Mouse (Mus musculus): ENCODE measurements around the gene Atrn. TPM values are rescaled to one million over a fixed set of nuclear protein-coding genes. Genes with fewer than 3 reads are reported as not detected.
A peak's percentile ranks its signal among the peaks of the same experiment; 100 is the strongest.

The Atrn gene
- total RNA-seq, 2 experiments from 2014 or later, result 17.8 to 19.8 TPM

GRCm38 (mm10) chr2:131036757-131037156 lies 130.5 kb downstream of the Atrn start:
- intact Hi-C loops (cut with DNase I; ENCODE audit: low total_unique reads), result no loop called here
- no peak for DNase-seq

GRCm38 (mm10) chr2:131037226-131037990 lies 131.1 kb downstream of the Atrn start:
- intact Hi-C loops (cut with DNase I; ENCODE audit: low total_unique reads), result no loop called here
- peak; percentile 72 for DNase-seq

GRCm38 (mm10) chr2:131038197-131038596 lies 131.9 kb downstream of the Atrn start:
- intact Hi-C loops (cut with DNase I; ENCODE audit: low total_unique reads), result no loop called here
- DNase-seq, result no peak

- no peak for DNase-seq
- intact Hi-C loops (cut with DNase I; ENCODE audit: low total_unique reads), result no loop called here
These were observed 132.4 kb downstream of the Atrn start for GRCm38 (mm10) chr2:131038675-131039074.

- intact Hi-C loops (cut with DNase I; ENCODE audit: low total_unique reads), result no loop called here
- DNase-seq, result no peak
These were observed 134.8 kb downstream of the Atrn start for GRCm38 (mm10) chr2:131040854-131041825.

- no peak for DNase-seq
- intact Hi-C loops (cut with DNase I; ENCODE audit: low total_unique reads), result no loop called here
These were observed 136.7 kb downstream of the Atrn start, which contains the start of gene Gfra4 for GRCm38 (mm10) chr2:131042988-131043387. Gfra4 (minus strand) TSS chr2:131043088.

GRCm38 (mm10) chr2:131044354-131044852 lies 138.1 kb downstream of the Atrn start:
- DNase-seq, result no peak
- intact Hi-C loops (cut with DNase I; ENCODE audit: low total_unique reads), result no loop called here

- intact Hi-C loops (cut with DNase I; ENCODE audit: low total_unique reads), result no loop called here
- no peak for DNase-seq
These were observed 138.9 kb downstream of the Atrn start for GRCm38 (mm10) chr2:131044989-131045720.

GRCm38 (mm10) chr2:131046025-131046424 lies 139.7 kb downstream of the Atrn start:
- no peak for DNase-seq
- intact Hi-C loops (cut with DNase I; ENCODE audit: low total_unique reads), result no loop called here

- intact Hi-C loops (cut with DNase I; ENCODE audit: low total_unique reads), result no loop called here
- DNase-seq, result no peak
These were observed 145.7 kb downstream of the Atrn start for GRCm38 (mm10) chr2:131052043-131052442.

GRCm38 (mm10) chr2:131052862-131053418 lies 146.6 kb downstream of the Atrn start:
- intact Hi-C loops (cut with DNase I; ENCODE audit: low total_unique reads), result no loop called here
- no peak for DNase-seq

GRCm38 (mm10) chr2:131053851-131054645 lies 147.8 kb downstream of the Atrn start:
- DNase-seq, result no peak
- intact Hi-C loops (cut with DNase I; ENCODE audit: low total_unique reads), result no loop called here

- intact Hi-C loops (cut with DNase I; ENCODE audit: low total_unique reads), result no loop called here
- DNase-seq, result no peak
These were observed 148.5 kb downstream of the Atrn start for GRCm38 (mm10) chr2:131054646-131055264.

- intact Hi-C loops (cut with DNase I; ENCODE audit: low total_unique reads), result no loop called here
- DNase-seq, result no peak
These were observed 149.3 kb downstream of the Atrn start for GRCm38 (mm10) chr2:131055631-131056030.

GRCm38 (mm10) chr2:131056191-131056590 lies 149.9 kb downstream of the Atrn start:
- no peak for DNase-seq
- intact Hi-C loops (cut with DNase I; ENCODE audit: low total_unique reads), result no loop called here

GRCm38 (mm10) chr2:131058672-131059071 lies 152.4 kb downstream of the Atrn start:
- DNase-seq, result no peak
- intact Hi-C loops (cut with DNase I; ENCODE audit: low total_unique reads), result no loop called here

GRCm38 (mm10) chr2:131059377-131059776 lies 153.1 kb downstream of the Atrn start:
- intact Hi-C loops (cut with DNase I; ENCODE audit: low total_unique reads), result no loop called here
- peak; percentile 83 for DNase-seq

All from gastrocnemius, postnatal 14 days (tissue).